Mouse (Mus musculus) ES-Bruce4 (cell line): ENCODE measurements around the gene Ndufb4. TPM values are rescaled to one million over a fixed set of nuclear protein-coding genes. Genes with fewer than 3 reads are reported as not detected.

Experiments used
- H3K27ac ChIP-seq: 2 replicates; pipeline ENCODE4 v1.5.1; 2012; ENCODE audit warnings: low read length, inconsistent platforms; ENCODE audit not compliant: insufficient read depth
- H3K27me3 ChIP-seq: 2 replicates; pipeline ENCODE4 v1.6.1; 2012; ENCODE audit warnings: mild to moderate bottlenecking, low read length, inconsistent platforms; ENCODE audit not compliant: control insufficient read depth, poor library complexity, insufficient read depth, severe bottlenecking
- H3K36me3 ChIP-seq: 2 replicates; pipeline ENCODE4 v1.6.1; 2012; ENCODE audit warnings: inconsistent platforms, mild to moderate bottlenecking, low read length, moderate library complexity; ENCODE audit not compliant: control insufficient read depth, poor library complexity, insufficient read depth, severe bottlenecking
- H3K4me1 ChIP-seq: one replicate; pipeline ENCODE4 v1.8.1; 2011; ENCODE audit warnings: low read length; ENCODE audit not compliant: control insufficient read depth, insufficient read depth
- H3K4me3 ChIP-seq: 2 replicates; pipeline ENCODE4 v1.5.1; 2011; ENCODE audit warnings: low read depth, mild to moderate bottlenecking, low read length
- H3K9ac ChIP-seq: 2 replicates; pipeline ENCODE4 v1.6.1; 2012; ENCODE audit warnings: low read depth, mild to moderate bottlenecking, inconsistent platforms; ENCODE audit not compliant: poor library complexity, severe bottlenecking
- H3K9me3 ChIP-seq: replicated peaks from 2 replicates; pipeline ENCODE4 v1.6.1; 2012; ENCODE audit warnings: mild to moderate bottlenecking, low read length, inconsistent platforms; ENCODE audit not compliant: control insufficient read depth, poor library complexity, insufficient read depth, severe bottlenecking
- CTCF ChIP-seq: IDR thresholded peaks from one replicate; pipeline ENCODE4 v1.8.1; 2011; ENCODE audit warnings: low read depth, low read length
- EP300 ChIP-seq: IDR thresholded peaks from 2 replicates; pipeline ENCODE4 v1.6.1; 2011; ENCODE audit warnings: low read depth, low read length; ENCODE audit not compliant: insufficient read depth
- POLR2A ChIP-seq: IDR thresholded peaks from one replicate; pipeline ENCODE4 v1.8.1; 2011; ENCODE audit warnings: low read length; ENCODE audit not compliant: insufficient read depth
- polyA plus RNA-seq: library from polyadenylated mRNA; stranded (reverse); fragments of >200 nt; gene quantifications from 2 replicates; pipeline ENCODE4 v1.2.4, GENCODE M21; 2011; ENCODE audit warnings: low read depth; ENCODE audit not compliant: missing spikeins, insufficient read depth, insufficient read length

The Ndufb4 gene
- polyA plus RNA-seq, 1 experiment: 93.9 TPM

DNA sequence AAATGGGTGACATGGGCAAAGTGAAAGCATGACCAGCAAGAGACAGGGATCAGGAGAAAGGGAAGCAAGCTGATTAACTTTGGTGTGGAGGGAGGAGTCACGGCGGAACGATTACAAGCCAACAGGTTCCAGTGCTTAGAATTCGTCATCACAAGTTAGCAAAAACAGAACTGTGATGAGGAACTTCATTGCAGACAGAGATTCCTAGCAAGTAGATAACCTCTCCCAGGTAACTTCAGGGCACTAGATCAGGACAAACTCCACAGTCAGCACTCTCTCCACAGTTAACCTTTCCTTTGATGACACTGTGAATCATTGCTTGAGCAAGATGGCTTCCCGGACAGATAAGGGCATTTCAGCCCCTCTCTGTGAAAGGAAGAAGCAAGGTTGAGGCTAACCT lies 56.8 kb downstream of the Ndufb4 start:
- Histone ChIP-seq H3K9ac (no peak overlapping the region), H3K36me3 (no peaks in the 10 kb centered on the region)
- TF ChIP-seq CTCF (no peak), EP300 (no peak), POLR2A (no peak)

More for the DNA sequence above, 56.8 kb downstream of the Ndufb4 start:
- Histone ChIP-seq H3K4me1 (no peaks in the 10 kb centered on the region), H3K4me3 (no peak overlapping the region), H3K27ac (no peak overlapping the region), H3K9me3 (no peaks in the 10 kb centered on the region), H3K27me3 (no peaks in the 10 kb centered on the region)

Other genes with a start within 250 kb of the Ndufb4 start
- gene Gtf2e1, start 114.7 kb downstream of the Ndufb4 start, polyA plus RNA-seq: 66.4 and 68.9 TPM in 2 replicates
- 20.4 and 21.5 TPM in 2 replicates for gene Rabl3, start 114.6 kb downstream of the Ndufb4 start, polyA plus RNA-seq
- gene Hgd, start 74.3 kb downstream of the Ndufb4 start, polyA plus RNA-seq: not detected in 2 replicates
- gene Fstl1, start 122.4 kb upstream of the Ndufb4 start, polyA plus RNA-seq: 53.1 and 56.4 TPM in 2 replicates
- not detected in 2 replicates for gene Gm36028, start 206.7 kb upstream of the Ndufb4 start, polyA plus RNA-seq
- gene Lrrc58, start 213.9 kb upstream of the Ndufb4 start, polyA plus RNA-seq: 60.4 and 61.3 TPM in 2 replicates